Mouse (Mus musculus) cerebellum, adult 2 months (tissue): Measurements from ENCODE around the gene Nphp4. TPM values are rescaled to one million over a fixed set of nuclear protein-coding genes. Genes with fewer than 3 reads are reported as not detected.

Source experiments
- DNase-seq, 2 experiments: peaks; one replicate each; pipeline ENCODE4 v3.0.0; 2021
- H3K27ac ChIP-seq: fragments of 200-500 bp; 2 replicates; pipeline ENCODE4 v1.5.1; 2012; ENCODE audit warnings: low read length, control low read depth, inconsistent platforms; ENCODE audit not compliant: insufficient read depth
- H3K27me3 ChIP-seq: fragments of 200-500 bp; 2 replicates; pipeline ENCODE4 v1.6.1; 2012; ENCODE audit warnings: inconsistent platforms, mild to moderate bottlenecking, low read length, moderate library complexity; ENCODE audit not compliant: control insufficient read depth, insufficient read depth
- H3K4me1 ChIP-seq: fragments of 200-500 bp; 2 replicates; pipeline ENCODE4 v1.6.1; 2011; ENCODE audit warnings: low read length; ENCODE audit not compliant: control insufficient read depth, insufficient read depth
- H3K4me3 ChIP-seq: fragments of 200-500 bp; replicated peaks from 2 replicates; pipeline ENCODE3; 2011; ENCODE audit warnings: mild to moderate bottlenecking, low read depth, low read length, control low read depth; ENCODE audit not compliant: insufficient read depth
- CTCF ChIP-seq: fragments of 200-500 bp; IDR thresholded peaks from 2 replicates; pipeline ENCODE4 v1.5.1; 2011; ENCODE audit warnings: low read depth, mild to moderate bottlenecking, control low read depth, low read length, moderate library complexity, borderline replicate concordance; ENCODE audit not compliant: insufficient read depth
- POLR2A ChIP-seq: fragments of 200-500 bp; IDR thresholded peaks from 2 replicates; pipeline ENCODE4 v1.6.1; 2011; ENCODE audit warnings: low read length, control low read depth, borderline replicate concordance; ENCODE audit not compliant: insufficient read depth
- WGBS: fragments of 180-500 bp; shearing (Covaris S2); methylation state at CpG from one replicate; pipeline ENCODE4 v1.1.7; 2018; 5-methylcytosine and 5-hydroxymethylcytosine counted together
- polyA plus RNA-seq: library from polyadenylated mRNA; depleted of rRNA; stranded (reverse); fragments of >200 nt; gene quantifications from 2 replicates; pipeline ENCODE4 v1.2.3, GENCODE M21; 2012

The Nphp4 gene
- polyA plus RNA-seq, 1 experiment = 8.7 TPM

DNA sequence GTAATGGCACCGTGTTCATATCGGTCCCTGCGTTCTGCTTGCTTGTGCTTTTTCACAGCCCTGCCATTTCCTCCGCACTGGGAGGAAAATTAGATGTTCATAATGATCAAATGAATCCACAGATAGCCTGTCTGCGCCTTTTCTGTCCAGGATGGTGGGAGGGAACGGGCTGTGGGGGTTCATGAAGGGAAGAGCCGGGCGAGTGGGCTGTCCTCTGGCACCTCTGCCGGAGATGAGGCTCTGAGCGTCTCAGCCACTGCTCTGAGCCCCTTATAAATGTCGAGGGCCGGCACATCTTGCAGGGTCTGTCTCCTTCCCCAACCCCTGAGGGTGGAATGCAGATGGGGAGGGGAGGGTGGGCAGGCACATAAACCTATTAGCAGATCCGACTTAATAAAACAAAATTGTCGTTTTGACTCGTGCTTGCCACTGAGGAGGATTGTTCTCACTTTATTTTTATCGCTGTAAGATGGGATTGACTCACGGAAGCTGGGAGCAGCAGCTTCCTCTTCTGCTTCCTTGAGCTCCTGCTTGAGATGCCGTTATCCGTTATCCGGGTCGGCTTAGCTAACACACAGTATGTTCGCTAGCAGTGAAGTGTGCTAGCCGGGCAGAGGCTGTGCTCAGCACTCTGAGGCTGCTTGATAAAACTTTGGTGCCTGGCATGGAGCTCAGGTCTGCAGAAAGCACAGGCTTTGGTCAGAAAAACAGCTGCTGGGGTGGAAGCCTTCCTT is 92.3 kb downstream of the Nphp4 start:
- no peaks in the 10 kb centered on the region for H3K27me3 ChIP-seq
- WGBS = 60% methylated on average over 23 of the region's 23 CpGs
- DNase-seq = no peak
- H3K4me3 ChIP-seq = no peak overlapping the region
- H3K27ac ChIP-seq = no peak overlapping the region
- TF ChIP-seq POLR2A = no peak
- TF ChIP-seq CTCF = no peak
- peaks cover 6% of the 10 kb centered on the region for H3K4me1 ChIP-seq

DNA sequence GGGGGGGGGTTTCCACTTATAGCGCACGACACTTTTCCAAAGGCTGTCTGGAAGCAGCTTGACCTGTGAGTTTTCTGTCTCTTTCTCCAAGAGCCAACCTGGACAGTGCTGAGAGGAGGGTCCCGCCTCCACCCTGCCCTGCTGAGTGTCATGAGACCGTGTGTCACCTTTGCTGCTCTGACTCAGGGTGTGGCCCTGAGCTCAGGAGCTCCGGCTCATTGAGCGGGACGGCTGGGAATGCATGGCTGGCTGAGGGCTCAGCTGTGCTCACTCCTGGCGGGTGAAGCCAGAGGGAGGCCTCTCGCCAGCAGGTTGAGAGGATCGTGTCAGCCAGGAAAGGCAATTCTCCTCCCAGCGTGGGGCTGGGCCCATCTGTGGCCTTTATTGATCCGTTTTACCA is 97.8 kb downstream of the Nphp4 start:
- peaks cover 8% of the 10 kb centered on the region for H3K4me1 ChIP-seq
- WGBS = 30% methylated on average over 12 of the region's 12 CpGs
- DNase-seq = no peak
- H3K27me3 ChIP-seq = no peaks in the 10 kb centered on the region
- H3K27ac ChIP-seq = no peak overlapping the region
- TF ChIP-seq POLR2A (no peak), CTCF (no peak)
- no peak overlapping the region for H3K4me3 ChIP-seq

DNA sequence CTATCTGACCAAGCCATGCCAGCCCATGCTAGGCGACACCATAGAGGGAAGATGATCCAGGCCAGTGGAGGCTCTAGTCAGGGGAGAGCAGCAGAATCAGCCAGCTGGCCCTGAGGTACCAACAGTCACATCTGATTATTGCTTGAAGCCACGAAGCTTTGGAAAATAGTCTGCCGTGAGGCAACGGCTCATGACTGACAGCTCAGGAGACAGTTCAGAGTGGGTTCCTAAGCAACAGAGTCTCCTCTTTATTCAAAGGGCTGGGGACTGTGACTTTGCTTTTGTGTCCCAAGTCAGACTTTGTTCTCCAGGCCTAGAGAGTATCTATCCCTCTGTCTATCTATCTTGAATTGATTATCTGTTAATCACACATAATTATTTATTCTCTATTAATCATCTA is 100.3 kb downstream of the Nphp4 start:
- Histone ChIP-seq H3K4me1 (peaks cover 8% of the 10 kb centered on the region), H3K27ac (no peak overlapping the region), H3K4me3 (no peak overlapping the region), H3K27me3 (no peaks in the 10 kb centered on the region)
- no peak for TF ChIP-seq CTCF
- 34% methylated on average over 4 of the region's 4 CpGs for WGBS
- DNase-seq = no peak

DNA sequence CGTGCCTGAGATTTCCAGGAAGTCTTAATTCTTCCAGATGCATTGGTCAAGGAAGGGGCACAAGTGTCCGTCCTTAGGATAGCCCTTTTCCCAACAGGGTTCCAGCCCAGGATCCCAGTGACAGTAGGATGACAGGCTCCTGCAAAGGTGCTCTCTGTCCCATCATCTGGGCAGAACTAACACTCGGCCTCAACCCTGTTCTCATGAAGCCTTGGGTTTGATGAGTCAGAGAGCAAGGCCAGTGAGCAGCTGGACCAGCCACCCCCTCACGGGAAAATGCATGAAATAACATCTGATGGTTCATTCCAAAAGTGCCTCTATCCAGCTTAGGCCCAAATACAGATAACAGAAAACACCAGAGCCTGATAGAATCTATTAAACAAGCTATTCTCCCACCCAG is 103.5 kb downstream of the Nphp4 start:
- DNase-seq = no peak
- H3K27me3 ChIP-seq = no peaks in the 10 kb centered on the region
- H3K4me1 ChIP-seq = peaks cover under 1% of the 10 kb centered on the region
- 72% methylated on average over 4 of the region's 4 CpGs for WGBS
- no peak for TF ChIP-seq POLR2A
- TF ChIP-seq CTCF = no peak
- H3K27ac ChIP-seq = no peak overlapping the region
- no peak overlapping the region for H3K4me3 ChIP-seq

DNA sequence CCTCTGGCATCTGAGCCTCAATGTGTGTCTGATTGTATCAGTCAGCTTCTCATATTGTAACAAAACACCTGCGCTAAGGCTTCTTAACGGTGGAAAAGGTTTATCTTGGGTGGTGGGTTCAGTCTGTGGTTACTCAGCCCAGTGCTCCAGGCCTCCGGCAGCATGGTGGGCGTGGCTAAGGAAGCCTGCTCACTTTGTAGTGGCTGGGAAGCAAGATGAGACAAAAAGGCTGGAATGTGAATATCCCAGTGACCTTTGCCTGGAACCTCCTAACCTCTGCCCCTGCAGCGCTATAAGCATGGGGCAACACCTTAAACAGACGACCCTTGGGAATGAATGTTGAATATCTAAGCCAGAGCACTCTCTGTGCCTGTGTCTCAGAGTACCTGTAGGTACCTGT is 105.7 kb downstream of the Nphp4 start:
- 53% methylated on average over 6 of the region's 6 CpGs for WGBS
- Histone ChIP-seq H3K27ac (no peak overlapping the region), H3K4me3 (no peak overlapping the region), H3K27me3 (no peaks in the 10 kb centered on the region), H3K4me1 (no peaks in the 10 kb centered on the region; the same call in 1 of the 2 replicates)
- TF ChIP-seq POLR2A (no peak), CTCF (no peak)
- no peak for DNase-seq

DNA sequence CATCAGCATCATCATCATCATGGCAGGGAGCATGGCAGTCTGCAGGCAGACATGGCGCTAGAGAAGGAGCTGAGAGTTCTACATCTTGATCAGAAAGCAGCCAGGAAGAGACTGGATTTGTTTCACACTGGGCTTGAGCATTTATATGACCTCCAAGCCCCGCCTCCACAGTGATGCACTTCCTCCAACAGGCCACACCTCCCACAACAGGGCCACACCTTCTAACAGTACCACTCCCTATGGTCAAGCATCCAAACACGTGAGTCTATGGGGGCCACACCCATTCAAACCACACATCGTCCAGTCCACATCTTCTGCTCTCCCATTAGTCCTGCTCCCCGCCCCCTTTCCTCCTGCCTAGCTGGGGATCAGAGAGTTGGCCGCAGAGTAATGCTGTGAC is 107.1 kb downstream of the Nphp4 start:
- H3K27me3 ChIP-seq = no peaks in the 10 kb centered on the region
- H3K4me1 ChIP-seq = no peaks in the 10 kb centered on the region; the same call in 1 of the 2 replicates
- no peak for DNase-seq
- no peak overlapping the region for H3K27ac ChIP-seq
- TF ChIP-seq POLR2A (no peak), CTCF (no peak)
- WGBS = 81% methylated on average over 6 of the region's 6 CpGs
- H3K4me3 ChIP-seq = no peak overlapping the region

DNA sequence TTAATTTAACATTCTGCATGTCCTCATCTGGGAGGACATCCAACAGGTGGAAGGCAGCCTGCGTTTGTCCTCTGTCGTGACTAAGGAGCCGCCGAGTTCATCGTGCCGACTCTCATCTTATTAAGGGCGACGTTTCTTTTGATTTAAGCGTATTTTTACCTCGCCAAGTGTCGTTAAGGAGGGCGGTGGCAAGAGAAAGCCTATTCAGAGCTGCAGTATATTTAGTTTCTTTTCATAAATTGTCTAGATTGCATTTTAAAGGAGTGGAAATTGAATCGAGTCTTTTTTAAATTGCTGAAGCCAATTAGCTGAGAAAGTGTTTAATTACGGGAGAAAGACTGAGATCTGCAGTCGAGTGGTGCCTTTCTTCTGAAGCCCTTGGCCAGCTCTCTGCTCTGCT is 109.0 kb downstream of the Nphp4 start:
- no peak overlapping the region for H3K27ac ChIP-seq
- no peak overlapping the region for H3K4me3 ChIP-seq
- 50% methylated on average over 15 of the region's 15 CpGs for WGBS
- no peak for TF ChIP-seq POLR2A
- no peak for TF ChIP-seq CTCF
- no peak for DNase-seq
- H3K4me1 ChIP-seq = no peaks in the 10 kb centered on the region; the same call in 1 of the 2 replicates
- H3K27me3 ChIP-seq = no peaks in the 10 kb centered on the region

DNA sequence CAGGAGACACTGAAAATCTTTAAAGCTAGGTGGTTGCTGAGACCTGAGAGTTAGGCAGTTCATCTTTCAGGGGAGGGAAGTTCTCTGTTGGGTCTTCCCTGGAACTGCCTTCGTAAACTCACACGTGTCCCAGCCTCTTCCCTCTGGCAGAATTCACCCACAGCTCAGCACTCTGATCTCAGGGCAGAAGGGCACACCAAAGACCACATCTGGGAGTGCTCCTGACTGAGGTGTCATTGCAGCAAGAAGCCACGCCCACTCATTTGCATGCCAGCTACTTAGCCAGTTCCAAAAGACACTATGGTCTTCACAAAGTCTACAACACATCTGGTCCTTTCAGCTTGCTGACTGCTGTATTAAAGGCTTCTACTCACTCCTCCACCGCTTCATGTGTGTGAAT is 109.7 kb downstream of the Nphp4 start:
- Histone ChIP-seq H3K27ac (no peak overlapping the region), H3K4me1 (no peaks in the 10 kb centered on the region; the same call in 1 of the 2 replicates), H3K4me3 (no peak overlapping the region), H3K27me3 (no peaks in the 10 kb centered on the region)
- no peak for TF ChIP-seq CTCF
- TF ChIP-seq POLR2A = no peak
- WGBS = 68% methylated on average over 4 of the region's 4 CpGs
- no peak for DNase-seq
